Mouse (Mus musculus) brain, embryonic 14.5 days (tissue): ENCODE results near the gene Sstr3.

ENCODE experiments used
- CTCF ChIP-seq: fragments of 200-500 bp; IDR thresholded peaks from 2 replicates; pipeline ENCODE4 v1.5.1; 2012; ENCODE audit warnings: inconsistent platforms, mild to moderate bottlenecking, moderate library complexity, borderline replicate concordance; ENCODE audit not compliant: insufficient read depth, insufficient read length; ENCODE audit errors: extremely low read depth
- POLR2A ChIP-seq: fragments of 200-500 bp; IDR thresholded peaks from 2 replicates; pipeline ENCODE4 v1.6.1; 2012; ENCODE audit warnings: mild to moderate bottlenecking, inconsistent platforms, borderline replicate concordance; ENCODE audit not compliant: poor library complexity, insufficient read depth, insufficient read length, severe bottlenecking; ENCODE audit errors: extremely low read depth

DNA sequence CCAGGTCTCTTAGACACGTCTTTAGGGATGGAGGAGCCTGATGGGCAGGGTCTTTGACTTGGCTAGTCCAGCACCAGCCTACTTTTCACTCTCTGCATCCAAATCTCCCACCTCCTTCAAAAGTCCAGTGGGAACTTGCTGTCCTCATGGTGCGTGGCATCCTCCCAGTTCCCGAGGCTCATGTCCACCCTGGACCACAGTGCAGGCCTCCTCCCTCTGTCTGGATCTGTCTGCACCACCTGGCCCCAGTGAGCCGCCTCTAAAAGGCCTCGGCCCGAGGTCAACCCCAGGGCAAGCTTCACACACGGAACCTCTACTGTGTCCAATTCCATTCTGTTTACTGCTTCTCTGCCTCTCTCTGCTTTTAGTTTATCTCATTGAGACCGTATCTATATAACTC lies 23.2 kb downstream of the Sstr3 start:
- TF ChIP-seq CTCF, result no peak
- TF ChIP-seq POLR2A, result no peak
